Comparison of ENCODE assay signal across 8 mouse cellular contexts in the genomic region with DNA sequence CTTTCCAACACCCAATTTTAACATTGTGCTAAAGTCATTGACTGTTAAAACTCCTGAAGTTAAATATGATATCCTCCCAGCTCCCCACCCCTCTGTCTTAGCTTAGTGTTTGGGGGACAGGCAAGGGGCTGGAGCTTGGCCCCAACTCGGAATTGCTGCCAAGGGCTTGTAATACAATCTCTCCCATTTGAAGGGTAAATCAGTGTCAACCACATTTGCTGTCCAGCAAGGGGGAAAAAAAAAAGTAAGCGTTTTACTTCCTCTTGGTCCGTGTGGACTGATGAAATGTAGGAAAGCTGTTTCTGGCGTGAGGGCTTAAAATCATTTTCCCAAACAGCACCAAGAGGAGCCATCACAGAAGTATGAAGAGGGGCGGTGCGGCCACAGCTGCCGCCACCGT. TPM values are rescaled to one million over a fixed set of nuclear protein-coding genes. Genes with fewer than 3 reads are reported as not detected.
A peak's percentile ranks its signal among the peaks of the same experiment; 100 is the strongest.
DNase-seq lines count a peak whose midpoint lies in the region; ATAC-seq and TF ChIP-seq lines count a peak whose summit lies in the region.

No protein-coding gene starts in this region.

- no peak for TF ChIP-seq CTCF in cortical plate, adult 2 months (IDR thresholded peaks at IDR 0.05; ENCODE audit: extremely low read depth, insufficient read depth, low read length)

- H3K36me3 ChIP-seq in kidney, embryonic 15.5 days, result no peaks in the 10 kb centered on the region
- H3K36me3 ChIP-seq in hindbrain, embryonic 13.5 days, result no peaks in the 10 kb centered on the region
- H3K36me3 ChIP-seq in midbrain, embryonic 13.5 days, result no peaks in the 10 kb centered on the region

- no peaks in the 10 kb centered on the region for H3K9me3 ChIP-seq in kidney, embryonic 15.5 days (replicated peaks)
- no peaks in the 10 kb centered on the region for H3K9me3 ChIP-seq in hindbrain, embryonic 13.5 days
- no peaks in the 10 kb centered on the region for H3K9me3 ChIP-seq in midbrain, embryonic 13.5 days

- H3K27ac ChIP-seq in kidney, embryonic 15.5 days, result peak overlapping the region; percentile 98
- H3K27ac ChIP-seq in cortical plate, adult 2 months (ENCODE audit: insufficient read depth, low read length), result peak overlapping the region; percentile 83
- H3K27ac ChIP-seq in hindbrain, embryonic 13.5 days, result peak overlapping the region; percentile 96
- peak overlapping the region; percentile 92 for H3K27ac ChIP-seq in midbrain, embryonic 13.5 days

- peak overlapping the region; percentile 56 for H3K9ac ChIP-seq in kidney, embryonic 15.5 days
- peak overlapping the region; percentile 86 for H3K9ac ChIP-seq in hindbrain, embryonic 13.5 days
- peak overlapping the region; percentile 85 for H3K9ac ChIP-seq in midbrain, embryonic 13.5 days (replicated peaks)

- peak; percentile 79 for ATAC-seq in kidney, embryonic 15.5 days (replicated peaks; ENCODE audit: low FRiP score)
- ATAC-seq in hindbrain, embryonic 13.5 days (ENCODE audit: low FRiP score), result peak; percentile 16; the same call in 1 of the 2 replicates
- ATAC-seq in midbrain, embryonic 13.5 days, result peak; percentile 25
- no peak for ATAC-seq in frontal cortex, adult (ENCODE audit: low TSS enrichment)

- under 1% methylated on average over 8 of the region's 8 CpGs for WGBS in kidney, embryonic 15.5 days
- WGBS in hindbrain, embryonic 13.5 days, result 2% methylated on average over 8 of the region's 8 CpGs
- WGBS in midbrain, embryonic 13.5 days, result 2% methylated on average over 8 of the region's 8 CpGs

- no peak for DNase-seq in kidney, adult 11 months
- no peak for DNase-seq in cerebellum, postnatal 4 days (ENCODE audit: low spot score in 2 of 2)
- DNase-seq in urinary bladder, postnatal 14 days (ENCODE audit: low spot score), result no peak

- no peak for TF ChIP-seq POLR2A in cortical plate, adult 2 months (IDR thresholded peaks at IDR 0.05; ENCODE audit: extremely low read depth, insufficient read depth, low read length)

- H3K4me1 ChIP-seq in kidney, embryonic 15.5 days, result peaks cover 21% of the 10 kb centered on the region
- H3K4me1 ChIP-seq in cortical plate, adult 2 months (ENCODE audit: control insufficient read depth, insufficient read depth, low read length), result no peaks in the 10 kb centered on the region
- peaks cover 16% of the 10 kb centered on the region for H3K4me1 ChIP-seq in hindbrain, embryonic 13.5 days (replicated peaks)
- H3K4me1 ChIP-seq in midbrain, embryonic 13.5 days (replicated peaks), result peaks cover 18% of the 10 kb centered on the region

- no peaks in the 10 kb centered on the region for H3K27me3 ChIP-seq in kidney, embryonic 15.5 days
- no peaks in the 10 kb centered on the region for H3K27me3 ChIP-seq in hindbrain, embryonic 13.5 days
- no peaks in the 10 kb centered on the region for H3K27me3 ChIP-seq in midbrain, embryonic 13.5 days

- peak overlapping the region; percentile 53 for H3K4me3 ChIP-seq in kidney, embryonic 15.5 days (replicated peaks)
- peak overlapping the region; percentile 51 for H3K4me3 ChIP-seq in cortical plate, adult 2 months (ENCODE audit: insufficient read depth, low read length)
- peak overlapping the region; percentile 61 for H3K4me3 ChIP-seq in hindbrain, embryonic 13.5 days
- H3K4me3 ChIP-seq in midbrain, embryonic 13.5 days (replicated peaks), result peak overlapping the region; percentile 54

- peak overlapping the region; percentile 82 for H3K4me2 ChIP-seq in kidney, embryonic 15.5 days
- peak overlapping the region; percentile 85 for H3K4me2 ChIP-seq in hindbrain, embryonic 13.5 days
- H3K4me2 ChIP-seq in midbrain, embryonic 13.5 days (replicated peaks), result peak overlapping the region; percentile 75

RNA-seq across cellular contexts. Expression of a gene that starts 16.7 kb away (rescaled TPM):
- 11.1 and 11.9 TPM in 2 replicates for polyA plus RNA-seq in kidney, embryonic 15.5 days (2015; fragmentation: Nextera tagmentation; extraction: Ambion mirVana)
- 4.7 and 4.8 TPM in 2 replicates for polyA plus RNA-seq in cortical plate, adult 2 months (2012; rRNA removed)
- 6.4 and 7.5 TPM in 2 replicates for polyA plus RNA-seq in hindbrain, embryonic 13.5 days (2015; fragmentation: Nextera tagmentation; extraction: Ambion mirVana)
- polyA plus RNA-seq in midbrain, embryonic 13.5 days (2015; fragmentation: Nextera tagmentation; extraction: Ambion mirVana), result 6.6 and 9.8 TPM in 2 replicates

RNA-seq across cellular contexts. Expression of a gene that starts 16.9 kb away (rescaled TPM):
- 93.5 and 93.9 TPM in 2 replicates for polyA plus RNA-seq in kidney, embryonic 15.5 days (2015; fragmentation: Nextera tagmentation; extraction: Ambion mirVana)
- polyA plus RNA-seq in cortical plate, adult 2 months (2012; rRNA removed), result 10.9 and 11.7 TPM in 2 replicates
- polyA plus RNA-seq in hindbrain, embryonic 13.5 days (2015; fragmentation: Nextera tagmentation; extraction: Ambion mirVana), result 13.0 and 16.6 TPM in 2 replicates
- polyA plus RNA-seq in midbrain, embryonic 13.5 days (2015; fragmentation: Nextera tagmentation; extraction: Ambion mirVana), result 16.3 and 20.1 TPM in 2 replicates
